22 mouse cellular contexts compared by ENCODE assay signal in genomic region chr5:88795910-88796584, GRCm38 (mm10). TPM values are rescaled to one million over a fixed set of nuclear protein-coding genes. Genes with fewer than 3 reads are reported as not detected.
DNase-seq lines count a peak whose midpoint lies in the region; ATAC-seq and TF ChIP-seq lines count a peak whose summit lies in the region.
"Had no signal": no experiment of that assay in that cellular context is flagged by ENCODE, and none has a peak within 500 bp of the region (broad histone marks: within the 10 kb centered on the region; RNA-seq: fewer than 3 reads in every experiment).

No protein-coding gene starts in this region.

- DNase-seq in cerebellum, adult 9-10 months, result peak; percentile 22
- peak; percentile 91 for DNase-seq in liver, adult 2 months (ENCODE audit: extremely low read depth, low read depth, low spot score)
- DNase-seq in liver, result no peak
- DNase-seq in liver, embryonic 13.5 days, result no peak
- DNase-seq in yolk sac, embryonic 10.5 days (ENCODE audit: low spot score), result peak; percentile 14
- DNase-seq: cerebellum, adult 11 months; gastrocnemius, postnatal 14 days; heart, adult 2 months; heart, postnatal 36 days; layer of hippocampus, adult 9-11 months; lung, adult 2 months; lung, postnatal 4 days; right cerebral cortex, adult 18-20 months; thymus, postnatal 25 days had no signal

- peak overlapping the region; percentile 23; the same call in 1 of the 2 replicates for H3K4me3 ChIP-seq in liver, adult 2 months (ENCODE audit: insufficient read depth, low read depth, low read length)
- no peak overlapping the region for H3K4me3 ChIP-seq in liver, embryonic 13.5 days (replicated peaks)
- H3K4me3 ChIP-seq: heart, adult 2 months; limb, embryonic 10.5 days; midbrain, embryonic 10.5 days had no signal

- H3K9me3 ChIP-seq in liver, embryonic 13.5 days (replicated peaks), result no peaks in the 10 kb centered on the region
- H3K9me3 ChIP-seq: limb, embryonic 10.5 days; midbrain, embryonic 10.5 days had no signal

- peak overlapping the region; percentile 59 for H3K27ac ChIP-seq in liver, adult 2 months (replicated peaks; ENCODE audit: insufficient read depth, low read depth, low read length)
- peak overlapping the region; percentile 10; the same call in 1 of the 2 replicates for H3K27ac ChIP-seq in liver, embryonic 13.5 days
- H3K27ac ChIP-seq: heart, adult 2 months; hindbrain, embryonic 14.5 days; limb, embryonic 10.5 days had no signal

- H3K27me3 ChIP-seq in liver, adult 2 months (ENCODE audit: control insufficient read depth, insufficient read depth, low read length), result no peaks in the 10 kb centered on the region
- no peaks in the 10 kb centered on the region for H3K27me3 ChIP-seq in liver, embryonic 13.5 days

- H3K9ac ChIP-seq in liver, adult 2 months (ENCODE audit: low read depth, low read length), result no peak overlapping the region
- no peak overlapping the region for H3K9ac ChIP-seq in liver, embryonic 13.5 days
- H3K9ac ChIP-seq: hindbrain, embryonic 14.5 days had no signal

- peaks cover 11% of the 10 kb centered on the region for H3K4me1 ChIP-seq in liver, adult 2 months (ENCODE audit: control insufficient read depth, insufficient read depth, low read length)
- no peaks in the 10 kb centered on the region for H3K4me1 ChIP-seq in liver, embryonic 13.5 days (replicated peaks)

- no peak for TF ChIP-seq POLR2A in liver, adult 2 months (IDR thresholded peaks at IDR 0.05; ENCODE audit: extremely low read depth, insufficient read depth, low read length)

- ATAC-seq in cerebellum, adult (ENCODE audit: insufficient number of reproducible peaks, low FRiP score, low TSS enrichment), result no peak
- no peak for ATAC-seq in liver, embryonic 13.5 days (ENCODE audit: low read depth)
- no peak for ATAC-seq in megakaryocyte, adult 5-6 weeks (ENCODE audit: poor library complexity, severe bottlenecking)
- no peak for ATAC-seq in activated CD4-positive, CD25-positive, alpha-beta regulatory T cell, adult 4 months
- ATAC-seq: CD4-positive, CD25-positive, alpha-beta regulatory T cell, adult 4 months; Patski had no signal

- H3K4me2 ChIP-seq in liver, embryonic 13.5 days, result no peak overlapping the region
- H3K4me2 ChIP-seq: hindbrain, embryonic 14.5 days had no signal

- H3K79me2 ChIP-seq in liver, adult 2 months (ENCODE audit: control insufficient read depth, insufficient read depth, low read length), result no peaks in the 10 kb centered on the region

- H3K36me3 ChIP-seq in liver, adult 2 months (ENCODE audit: control insufficient read depth, insufficient read depth, low read length), result no peaks in the 10 kb centered on the region
- no peaks in the 10 kb centered on the region for H3K36me3 ChIP-seq in liver, embryonic 13.5 days
- H3K36me3 ChIP-seq: limb, embryonic 10.5 days; midbrain, embryonic 10.5 days had no signal

- no peak for TF ChIP-seq CTCF in liver, adult 2 months (IDR thresholded peaks at IDR 0.05; ENCODE audit: low read depth, low read length)

- WGBS in liver, adult 2 months, result 20% methylated on average over 9 of the region's 9 CpGs
- WGBS in liver, embryonic 13.5 days (ENCODE audit: insufficient replicate concordance), result 49% methylated on average over 9 of the region's 9 CpGs

RNA-seq across cellular contexts. Expression of gene Dck, which starts 31.3 kb away (rescaled TPM):
- total RNA-seq in liver, adult 2 months (2014; rRNA removed), result 3.0 and 3.4 TPM in 2 replicates
- polyA plus RNA-seq in liver, adult 2 months (2012; rRNA removed), result 1.2 and 1.4 TPM in 2 replicates
- polyA plus RNA-seq in liver, embryonic 13.5 days (2015; fragmentation: Nextera tagmentation; extraction: Ambion mirVana), result 95.8 and 127 TPM in 2 replicates
- total RNA-seq in megakaryocyte, adult 5-6 weeks (2015), result 120 and 142 TPM in 2 replicates
- total RNA-seq in megakaryocyte, adult 5-6 weeks (2017), result 62.9 and 65.5 TPM in 2 replicates
- 10 to 100 TPM; 57.9 to 66.8 TPM for polyA plus RNA-seq in activated CD4-positive, CD25-positive, alpha-beta regulatory T cell, adult 4 months (2017; shearing (Covaris generic))

Comparison
In these comparisons a context has a peak if more than half of its experiments do, and no peak if none do; other contexts are left out.
1. DNase-seq: peak in cerebellum, adult 9-10 months (single experiment), liver, adult 2 months (single experiment) and yolk sac, embryonic 10.5 days (single experiment); none in liver (single experiment) and liver, embryonic 13.5 days (single experiment).
2. RNA of gene Dck, which starts 31.3 kb away (polyA plus RNA-seq): 95.8 to 127 TPM in liver, embryonic 13.5 days and 57.9 to 66.8 TPM in activated CD4-positive, CD25-positive, alpha-beta regulatory T cell, adult 4 months; 1.2 to 1.4 TPM in liver, adult 2 months; every median in the first group is over 10 times any median in the second.